Mouse (Mus musculus) hematopoietic multipotent progenitor cell, adult 10-12 weeks (in vitro differentiated cells): ENCODE data around the gene Pde4b. TPM values are rescaled to one million over a fixed set of nuclear protein-coding genes. Genes with fewer than 3 reads are reported as not detected.

Source experiments
- polyA plus RNA-seq: library from polyadenylated mRNA; stranded (reverse); fragments of >175 nt; gene quantifications from 2 replicates; pipeline ENCODE4 v1.2.3, GENCODE M21; 2012; ENCODE audit warnings: low replicate concordance

Gene Pde4b
- 20.4 and 21.9 TPM in 2 replicates for polyA plus RNA-seq

DNA sequence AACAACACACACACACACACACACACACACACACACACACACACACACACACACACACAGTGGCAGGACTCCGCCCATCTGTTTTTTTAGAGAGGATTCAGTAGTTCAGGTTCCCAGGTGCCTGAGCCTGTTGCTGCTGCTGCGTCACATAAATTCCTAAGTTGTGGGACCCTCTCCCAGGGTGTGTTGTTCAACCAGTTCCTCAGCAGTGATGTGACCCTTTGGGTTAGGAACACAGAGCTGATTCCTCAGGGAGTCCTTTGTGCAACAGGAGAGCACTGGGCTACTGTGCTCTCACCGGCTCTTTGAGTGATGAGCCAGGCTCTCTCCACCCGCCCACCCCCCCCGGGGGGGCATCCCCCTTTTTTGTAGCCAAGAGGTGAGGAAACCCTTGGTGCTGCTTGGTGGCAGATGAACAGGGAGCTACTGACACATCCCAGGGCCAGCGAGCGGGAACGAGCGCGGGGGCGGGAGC is at the start of gene Pde4b:
Gene Pde4b (plus strand): TSS at position 453 of the 475 bp plus-strand sequence.

Other genes with a start within 250 kb of the Pde4b start
- gene B020004J07Rik, start 243.5 kb upstream of the Pde4b start, polyA plus RNA-seq: not detected in 2 replicates
- not detected in 2 replicates for gene C130073F10Rik, start 193.8 kb upstream of the Pde4b start, polyA plus RNA-seq
- gene Gm12800, start 178.4 kb upstream of the Pde4b start, polyA plus RNA-seq: not detected in 2 replicates
- gene Gm12794, start 147.1 kb upstream of the Pde4b start, polyA plus RNA-seq: not detected in 2 replicates
- not detected in 2 replicates for gene Gm12790, start 106.5 kb upstream of the Pde4b start, polyA plus RNA-seq
- gene Gm12789, start 100.9 kb upstream of the Pde4b start, polyA plus RNA-seq: not detected in 2 replicates